Mouse (Mus musculus) forebrain, postnatal 0 days (tissue): ENCODE data around the gene Plk2. TPM values are rescaled to one million over a fixed set of nuclear protein-coding genes. Genes with fewer than 3 reads are reported as not detected.
"Not testable (repeated sequence)": the region's sequence is repeated elsewhere in the genome, so short reads cannot be mapped to it uniquely, and the experiment has no call there.

ENCODE experiments used
- ATAC-seq: fragments of 200-750 bp; cut with Nextera tagmentation; 2 replicates; pipeline ENCODE4 v1.8.0; 2017; ENCODE audit warnings: mild to moderate bottlenecking, moderate library complexity
- DNase-seq: peaks from one replicate; pipeline ENCODE4 v3.0.0-alpha.2; 2015
- H3K27ac ChIP-seq: fragments of 300-500 bp; sonication (generic); 2 replicates; pipeline ENCODE4 v1.5.1; 2014; ENCODE audit warnings: low read depth, mild to moderate bottlenecking, antibody characterized with exemption, low read length, moderate library complexity, mixed read lengths
- H3K27me3 ChIP-seq: fragments of 300-500 bp; sonication (generic); 2 replicates; pipeline ENCODE4 v1.6.1; 2014; ENCODE audit warnings: mild to moderate bottlenecking, low read length, mixed read lengths; ENCODE audit not compliant: insufficient read depth
- H3K36me3 ChIP-seq: fragments of 300-500 bp; sonication (generic); 2 replicates; pipeline ENCODE4 v1.6.1; 2014; ENCODE audit warnings: mild to moderate bottlenecking, moderate library complexity; ENCODE audit not compliant: insufficient read depth
- H3K4me1 ChIP-seq: fragments of 300-500 bp; sonication (generic); 2 replicates; pipeline ENCODE4 v1.6.1; 2014; ENCODE audit warnings: antibody characterized with exemption; ENCODE audit not compliant: insufficient read depth
- H3K4me2 ChIP-seq: fragments of 300-500 bp; sonication (generic); 2 replicates; pipeline ENCODE4 v1.6.1; 2014; ENCODE audit warnings: low read depth, mild to moderate bottlenecking, moderate library complexity
- H3K4me3 ChIP-seq: fragments of 300-500 bp; sonication (generic); 2 replicates; pipeline ENCODE4 v1.5.1; 2014; ENCODE audit warnings: low read depth, low read length, mixed read lengths
- H3K9ac ChIP-seq: fragments of 300-500 bp; sonication (generic); 2 replicates; pipeline ENCODE4 v1.6.1; 2014; ENCODE audit warnings: mild to moderate bottlenecking
- H3K9me3 ChIP-seq: fragments of 300-500 bp; sonication (generic); 2 replicates; pipeline ENCODE4 v1.6.1; 2016; ENCODE audit warnings: low read length
- CTCF ChIP-seq: sonication (generic); IDR thresholded peaks from 2 replicates; pipeline ENCODE4 v1.5.1; 2016; ENCODE audit warnings: antibody characterized with exemption, control low read depth, low read depth
- WGBS: fragments of 180-500 bp; shearing (Covaris S2); extraction: QIAGEN DNeasy Blood & Tissue Kit; methylation state at CpG from one replicate; pipeline ENCODE4 v1.1.7; 2014; 5-methylcytosine and 5-hydroxymethylcytosine counted together
- polyA plus RNA-seq: library from polyadenylated mRNA; unstranded; fragments of >200 nt; fragmentation: Nextera tagmentation; extraction: Ambion mirVana; gene quantifications from 2 replicates; pipeline ENCODE4 v1.2.1, GENCODE M21; 2015
- total RNA-seq: library from RNA; depleted of rRNA; stranded (reverse); fragments of >200 nt; gene quantifications from 2 replicates; pipeline ENCODE4 v1.2.3, GENCODE M21; 2014

Plk2 gene
- total and polyA plus RNA-seq, 2 experiments from 2014 or later: 217 to 257 TPM

DNA sequence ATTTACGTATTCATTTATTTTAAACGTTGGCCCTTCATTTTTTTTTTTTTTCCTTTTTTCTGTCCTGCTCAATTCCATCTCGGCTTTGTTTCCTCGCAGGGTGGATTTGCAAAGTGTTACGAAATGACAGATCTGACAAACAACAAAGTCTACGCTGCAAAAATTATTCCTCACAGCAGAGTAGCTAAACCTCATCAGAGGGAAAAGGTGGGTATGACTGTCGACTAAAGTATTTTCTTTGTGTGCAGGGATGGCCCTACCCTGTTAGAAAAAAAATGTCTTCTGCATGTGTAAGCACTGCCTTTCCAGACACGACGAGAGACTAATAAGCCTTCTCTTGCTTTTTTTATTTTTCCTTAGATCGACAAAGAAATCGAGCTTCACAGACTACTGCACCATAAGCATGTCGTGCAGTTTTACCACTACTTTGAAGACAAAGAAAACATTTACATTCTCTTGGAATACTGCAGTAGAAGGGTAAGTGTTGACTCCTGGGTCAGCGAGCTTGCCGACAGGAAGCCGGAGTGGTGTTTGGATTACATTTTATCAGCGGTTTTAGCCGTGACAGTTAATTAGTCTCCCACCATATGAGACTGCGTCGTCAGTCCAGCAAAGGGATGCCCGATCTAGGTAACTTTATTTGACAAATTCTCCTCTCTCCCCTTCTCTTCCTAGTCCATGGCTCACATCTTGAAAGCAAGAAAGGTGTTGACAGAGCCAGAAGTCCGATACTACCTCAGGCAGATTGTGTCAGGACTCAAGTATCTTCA lies 1.3 kb downstream of the Plk2 start:
- peak overlapping the region; percentile 99 for H3K4me2 ChIP-seq
- peak overlapping the region; percentile 96 for H3K27ac ChIP-seq
- ATAC-seq: no peak
- no peaks in the 10 kb centered on the region for H3K27me3 ChIP-seq
- peak overlapping the region; percentile 99 for H3K9ac ChIP-seq
- peak; percentile 70 for DNase-seq
- 14% methylated on average over 21 of the region's 21 CpGs for WGBS
- TF ChIP-seq CTCF: no peak
- peak overlapping the region; percentile 85 for H3K4me3 ChIP-seq
- H3K36me3 ChIP-seq: peaks cover 36% of the 10 kb centered on the region
- H3K9me3 ChIP-seq: no peaks in the 10 kb centered on the region
- H3K4me1 ChIP-seq: no peaks in the 10 kb centered on the region

DNA sequence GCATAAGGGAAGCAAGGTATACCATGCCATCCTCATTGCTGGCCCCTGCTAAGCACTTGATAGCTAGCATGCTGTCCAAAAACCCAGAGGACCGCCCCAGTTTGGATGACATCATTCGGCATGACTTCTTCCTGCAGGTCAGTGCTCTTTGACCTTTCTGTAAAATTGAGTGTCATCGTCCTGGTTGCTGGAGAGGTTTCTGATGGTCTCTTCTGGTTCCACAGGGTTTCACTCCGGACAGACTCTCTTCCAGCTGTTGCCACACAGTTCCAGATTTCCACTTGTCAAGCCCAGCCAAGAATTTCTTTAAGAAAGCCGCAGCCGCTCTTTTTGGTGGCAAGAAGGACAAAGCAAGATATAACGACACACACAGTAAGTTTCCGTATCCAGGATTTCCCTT lies 2.9 kb downstream of the Plk2 start:
- no peak for DNase-seq
- no peak overlapping the region for H3K27ac ChIP-seq
- H3K9me3 ChIP-seq: no peaks in the 10 kb centered on the region
- TF ChIP-seq CTCF: no peak
- peak overlapping the region; percentile 99 for H3K4me2 ChIP-seq
- no peaks in the 10 kb centered on the region for H3K4me1 ChIP-seq
- H3K27me3 ChIP-seq: no peaks in the 10 kb centered on the region
- H3K4me3 ChIP-seq: peak overlapping the region; percentile 85
- H3K9ac ChIP-seq: no peak overlapping the region
- no peak for ATAC-seq
- 84% methylated on average over 8 of the region's 8 CpGs for WGBS
- peaks cover 40% of the 10 kb centered on the region for H3K36me3 ChIP-seq

DNA sequence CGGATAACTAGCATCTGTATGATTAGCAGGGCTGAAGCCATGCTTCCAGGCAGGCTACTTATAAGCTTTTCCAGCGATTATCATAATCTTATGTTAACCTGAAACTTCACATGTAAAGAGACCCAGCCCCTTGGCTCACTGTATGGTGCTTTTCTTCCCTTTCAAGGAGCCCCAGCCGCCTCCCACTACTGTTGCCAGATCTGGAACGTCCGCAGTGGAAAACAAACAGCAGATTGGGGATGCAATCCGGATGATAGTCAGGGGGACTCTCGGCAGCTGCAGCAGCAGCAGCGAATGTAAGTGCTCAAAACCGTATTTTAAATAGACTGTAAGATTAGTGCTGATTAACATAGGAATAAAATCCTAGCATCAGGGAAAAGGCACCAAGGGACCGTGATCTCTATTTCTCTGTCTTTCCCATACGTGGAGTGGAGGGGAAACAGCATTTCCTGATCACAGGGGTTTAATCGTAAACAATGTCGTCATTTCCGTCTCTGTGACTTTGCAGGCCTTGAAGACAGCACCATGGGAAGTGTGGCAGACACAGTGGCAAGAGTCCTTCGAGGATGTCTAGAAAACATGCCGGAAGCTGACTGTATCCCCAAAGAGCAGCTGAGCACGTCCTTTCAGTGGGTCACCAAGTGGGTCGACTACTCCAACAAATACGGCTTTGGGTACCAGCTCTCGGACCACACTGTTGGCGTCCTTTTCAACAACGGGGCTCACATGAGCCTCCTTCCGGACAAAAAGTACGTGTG lies 3.8 kb downstream of the Plk2 start:
- H3K27ac ChIP-seq: 0 out of 2 replicates have a peak overlapping the region, but pooled peaks have one; percentile 24
- no peak for ATAC-seq
- H3K4me1 ChIP-seq: no peaks in the 10 kb centered on the region
- WGBS: 69% methylated on average over 24 of the region's 24 CpGs
- no peak overlapping the region for H3K9ac ChIP-seq
- peak overlapping the region; percentile 99 for H3K4me2 ChIP-seq
- peak overlapping the region; percentile 85 for H3K4me3 ChIP-seq
- H3K9me3 ChIP-seq: no peaks in the 10 kb centered on the region
- no peaks in the 10 kb centered on the region for H3K27me3 ChIP-seq
- TF ChIP-seq CTCF: no peak
- DNase-seq: no peak
- peaks cover 40% of the 10 kb centered on the region for H3K36me3 ChIP-seq

DNA sequence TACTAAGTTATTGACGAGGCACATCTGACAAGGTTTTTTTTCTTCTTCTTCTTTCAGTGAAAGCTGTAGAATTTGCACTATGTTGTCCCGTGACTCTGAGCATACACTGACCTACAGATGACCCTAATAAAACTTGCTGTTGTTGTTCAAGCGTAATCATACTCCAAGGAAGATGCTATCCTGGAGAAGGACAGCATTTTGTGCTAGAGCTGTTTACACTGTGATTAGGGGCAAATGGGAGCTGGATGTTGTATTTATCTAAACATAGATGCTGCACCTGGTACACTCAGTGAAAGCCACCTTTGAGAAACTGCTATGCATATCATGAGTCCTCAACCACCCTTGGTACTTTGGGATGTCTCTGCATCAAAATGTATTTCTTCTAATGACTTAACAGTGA lies 6.6 kb downstream of the Plk2 start:
- no peak for DNase-seq
- Histone ChIP-seq H3K9me3 (no peaks in the 10 kb centered on the region), H3K4me3 (no peak overlapping the region), H3K27ac (no peak overlapping the region), H3K36me3 (peaks cover 40% of the 10 kb centered on the region), H3K4me1 (no peaks in the 10 kb centered on the region), H3K9ac (no peak overlapping the region), H3K27me3 (no peaks in the 10 kb centered on the region), H3K4me2 (no peak overlapping the region)
- no peak for ATAC-seq
- 94% methylated on average over 3 of the region's 3 CpGs for WGBS
- TF ChIP-seq CTCF: no peak

DNA sequence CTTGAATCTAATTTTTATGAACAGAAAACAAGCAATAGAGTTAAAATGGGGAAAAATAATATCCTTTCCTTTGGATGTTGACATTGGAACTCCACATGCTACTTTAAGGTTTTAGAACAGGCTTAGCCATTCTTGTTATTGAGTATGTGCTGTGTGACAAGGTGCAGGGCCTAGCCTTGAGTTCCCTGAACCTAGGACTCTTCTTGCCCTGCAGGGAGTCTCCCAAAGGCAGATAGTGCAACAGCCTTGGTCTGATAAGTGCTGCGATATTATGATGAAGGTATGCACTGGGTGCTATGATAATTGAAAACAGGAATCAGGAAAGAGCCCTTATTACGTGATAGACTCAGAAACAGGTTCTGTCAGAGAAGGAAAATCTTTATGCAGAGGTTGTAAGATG lies 7.0 kb downstream of the Plk2 start:
- Histone ChIP-seq H3K36me3 (peaks cover 40% of the 10 kb centered on the region), H3K9ac (no peak overlapping the region), H3K27me3 (no peaks in the 10 kb centered on the region), H3K4me3 (no peak overlapping the region), H3K9me3 (no peaks in the 10 kb centered on the region), H3K27ac (no peak overlapping the region), H3K4me1 (no peaks in the 10 kb centered on the region), H3K4me2 (no peak overlapping the region)
- DNase-seq (no peak), ATAC-seq (no peak)
- TF ChIP-seq CTCF: no peak
- WGBS: 95% methylated on average over 2 of the region's 2 CpGs

DNA sequence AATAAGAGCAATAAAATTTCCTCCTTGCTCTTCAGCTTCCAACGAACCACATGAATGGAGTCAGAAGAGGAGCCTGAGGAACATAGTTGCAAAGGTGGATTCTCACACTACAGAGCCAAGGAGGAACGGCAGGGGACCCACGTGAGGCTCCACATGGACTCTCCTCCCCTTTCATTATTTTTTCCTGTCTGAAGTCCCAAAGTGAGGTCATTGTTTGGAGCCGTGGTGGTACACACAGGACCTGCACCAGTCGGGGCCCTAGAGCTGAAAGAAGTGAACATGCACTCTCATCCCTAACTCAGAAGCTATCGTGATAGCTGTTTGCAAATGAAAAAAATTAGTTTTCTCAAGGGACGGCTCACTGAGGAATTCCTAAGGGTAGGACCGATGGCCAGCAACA lies 9.2 kb downstream of the Plk2 start:
- Histone ChIP-seq H3K27me3 (no peaks in the 10 kb centered on the region), H3K27ac (no peak overlapping the region), H3K9ac (no peak overlapping the region), H3K4me2 (no peak overlapping the region), H3K36me3 (peaks cover 24% of the 10 kb centered on the region), H3K4me1 (no peaks in the 10 kb centered on the region), H3K4me3 (no peak overlapping the region), H3K9me3 (no peaks in the 10 kb centered on the region)
- ATAC-seq (no peak), DNase-seq (no peak)
- no peak for TF ChIP-seq CTCF
- 75% methylated on average over 8 of the region's 8 CpGs for WGBS

DNA sequence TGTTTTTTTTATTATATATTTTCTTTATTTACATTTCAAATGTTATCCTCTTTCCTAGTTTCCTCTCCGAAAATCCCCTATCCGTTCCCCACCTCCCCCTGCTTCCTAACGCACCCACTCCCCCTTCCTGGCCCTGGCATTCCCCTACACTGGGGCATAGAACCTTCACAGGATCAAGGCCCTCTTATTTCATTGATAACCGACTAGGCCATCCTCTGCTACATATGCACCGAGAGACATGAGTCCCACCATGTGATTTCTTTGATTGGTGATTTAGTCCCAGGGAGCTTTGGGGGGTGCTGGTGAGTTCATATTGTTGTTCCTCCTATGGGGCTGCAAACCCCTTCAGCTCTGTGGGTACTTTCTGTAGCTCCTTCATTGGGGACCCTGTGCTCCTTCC lies 9.8 kb downstream of the Plk2 start:
- H3K4me1 ChIP-seq, DNase-seq, H3K4me2 ChIP-seq, H3K9me3 ChIP-seq, H3K27ac ChIP-seq, ATAC-seq, H3K9ac ChIP-seq, H3K4me3 ChIP-seq, H3K27me3 ChIP-seq: not testable (repeated sequence)
- peaks cover 18% of the 10 kb centered on the region for H3K36me3 ChIP-seq
- WGBS: 87% methylated on average over 5 of the region's 5 CpGs
